Mouse (Mus musculus): ENCODE results near the gene Pkp2. TPM values are rescaled to one million over a fixed set of nuclear protein-coding genes. Genes with fewer than 3 reads are reported as not detected.

The Pkp2 gene
- total and polyA plus RNA-seq, 3 experiments, result 0.54 to 2.2 TPM; not detected in 1

- no peak overlapping the region for H3K27ac ChIP-seq (ENCODE audit: control insufficient read depth, low read depth, low read length)
- no peaks in the 10 kb centered on the region for H3K4me1 ChIP-seq (ENCODE audit: control insufficient read depth in 1 of 2, insufficient read depth in 2 of 2, low read length in 2 of 2)
- no peaks in the 10 kb centered on the region for H3K9me3 ChIP-seq (replicated peaks; ENCODE audit: insufficient read depth, low read length)
- no peaks in the 10 kb centered on the region for H3K79me2 ChIP-seq (ENCODE audit: control insufficient read depth, insufficient read depth, low read length, poor library complexity)
- no peak overlapping the region for H3K4me3 ChIP-seq (ENCODE audit: control insufficient read depth in 1 of 2, insufficient read depth in 1 of 2, low read depth in 2 of 2, low read length in 2 of 2)
- no peak for TF ChIP-seq RCOR1 (IDR thresholded peaks at IDR 0.05; ENCODE audit: low read depth, low read length)
- TF ChIP-seq HCFC1 (IDR thresholded peaks at IDR 0.05; ENCODE audit: low read depth, low read length), result no peak
- no peak for TF ChIP-seq POLR2AphosphoS2 (IDR thresholded peaks at IDR 0.05; ENCODE audit: low read length)
- no peak for TF ChIP-seq MAX (IDR thresholded peaks at IDR 0.05; ENCODE audit: low read length)
- no peak for TF ChIP-seq USF2 (IDR thresholded peaks at IDR 0.05; ENCODE audit: borderline replicate concordance in 1 of 2, insufficient read depth in 1 of 2, low read depth in 1 of 2, low read length in 2 of 2)
- TF ChIP-seq UBTF (IDR thresholded peaks at IDR 0.05; ENCODE audit: borderline replicate concordance, insufficient read depth, low read depth, low read length), result no peak
- TF ChIP-seq USF1 (IDR thresholded peaks at IDR 0.05; ENCODE audit: low read depth, low read length), result no peak
- TF ChIP-seq JUND (IDR thresholded peaks at IDR 0.05; ENCODE audit: low read depth, low read length), result no peak
- no peak for TF ChIP-seq MAFK (IDR thresholded peaks at IDR 0.05; ENCODE audit: borderline replicate concordance, low read depth, low read length)
- TF ChIP-seq GATA1 (IDR thresholded peaks at IDR 0.05; ENCODE audit: low read depth, low read length), result no peak
- no peak for TF ChIP-seq CTCF (IDR thresholded peaks at IDR 0.05 in 2 of 3, conservative IDR thresholded peaks at IDR 0.05 in 1 of 3; ENCODE audit: control insufficient read depth in 1 of 3, insufficient read depth in 1 of 3, low read depth in 2 of 3, low read length in 3 of 3, poor library complexity in 1 of 3, severe bottlenecking in 1 of 3)
- TF ChIP-seq BHLHE40 (IDR thresholded peaks at IDR 0.05; ENCODE audit: borderline replicate concordance, low read depth, low read length), result no peak
- TF ChIP-seq ZNF384 (IDR thresholded peaks at IDR 0.05; ENCODE audit: low read depth, low read length), result no peak
- TF ChIP-seq TBP (IDR thresholded peaks at IDR 0.05; ENCODE audit: low read depth, low read length), result no peak
- no peak for TF ChIP-seq SIN3A (IDR thresholded peaks at IDR 0.05; ENCODE audit: low read length)
- TF ChIP-seq ELF1 (IDR thresholded peaks at IDR 0.05; ENCODE audit: low read depth, low read length), result no peak
- H3K36me3 ChIP-seq (ENCODE audit: control insufficient read depth in 1 of 2, insufficient read depth in 2 of 2, low read length in 2 of 2), result peaks cover 0 to 43% of the 10 kb centered on the region in 2 experiments; a peak in 2 of 4 replicates
- H3K27me3 ChIP-seq (ENCODE audit: control insufficient read depth in 1 of 2, insufficient read depth in 2 of 2, low read length in 2 of 2), result no peaks in the 10 kb centered on the region
- no peak overlapping the region for H3K9ac ChIP-seq (ENCODE audit: control insufficient read depth, low read depth, low read length, poor library complexity, severe bottlenecking)
- no peak for DNase-seq (ENCODE audit: low read depth, low spot score)
These were observed 98.2 kb downstream of the Pkp2 start for GRCm38 (mm10) chr16:16311319-16311718.

Other genes with a start within 250 kb of the Pkp2 start
- gene Yars2, start 89.6 kb downstream of the Pkp2 start, total RNA-seq (2012; rRNA removed), result 46.9 and 48.2 TPM in 2 replicates
- 10 to 100 TPM in 1 of 2 experiments, not detected in 1; 49.2 TPM for gene Yars2, start 89.6 kb downstream of the Pkp2 start, polyA plus RNA-seq (2012; ENCODE audit: insufficient read depth in 1 of 2, insufficient read length in 2 of 2, low read depth in 1 of 2, low replicate concordance in 2 of 2, missing spikeins in 1 of 2)
- gene Dnm1l, start 145.6 kb downstream of the Pkp2 start, total RNA-seq (2012; rRNA removed), result 53.3 and 55.2 TPM in 2 replicates
- gene Dnm1l, start 145.6 kb downstream of the Pkp2 start, polyA plus RNA-seq (2012; ENCODE audit: insufficient read depth in 1 of 2, insufficient read length in 2 of 2, low read depth in 1 of 2, low replicate concordance in 2 of 2, missing spikeins in 1 of 2), result 10 to 100 TPM; 62.3 to 83.2 TPM